Comparison of ENCODE assay signal across 30 mouse cellular contexts in the genomic region with DNA sequence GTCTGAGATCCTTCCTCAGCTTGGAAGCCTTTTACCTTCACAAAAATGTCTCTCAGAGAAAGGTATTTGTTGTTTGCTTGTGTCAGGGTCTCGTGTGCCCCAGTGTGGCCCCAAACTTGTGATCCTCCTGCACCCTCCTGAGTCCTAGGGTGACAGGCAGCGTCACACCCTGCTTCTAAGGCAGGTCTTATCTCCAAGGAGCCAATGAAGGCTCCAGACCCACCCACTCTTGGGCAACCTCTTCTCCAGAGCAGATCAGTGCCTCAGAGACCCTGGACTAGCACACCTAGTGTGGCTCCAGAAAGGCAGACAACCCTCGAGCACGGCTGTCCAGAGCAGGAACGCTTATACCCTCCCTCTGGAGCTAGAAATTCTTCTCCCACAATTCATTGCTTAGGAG. TPM values are rescaled to one million over a fixed set of nuclear protein-coding genes. Genes with fewer than 3 reads are reported as not detected.
DNase-seq lines count a peak whose midpoint lies in the region; ATAC-seq and TF ChIP-seq lines count a peak whose summit lies in the region.
"Had no signal": no experiment of that assay in that cellular context is flagged by ENCODE, and none has a peak within 500 bp of the region (broad histone marks: within the 10 kb centered on the region; RNA-seq: fewer than 3 reads in every experiment).

No protein-coding gene starts in this region.

- H3K27ac ChIP-seq in heart, embryonic 12.5 days (ENCODE audit: poor library complexity, severe bottlenecking): no peak overlapping the region
- H3K27ac ChIP-seq in liver, embryonic 12.5 days: peak overlapping the region; percentile 74
- H3K27ac ChIP-seq in kidney, adult 2 months (ENCODE audit: insufficient read depth, low read depth, low read length): no peak overlapping the region
- H3K27ac ChIP-seq: embryonic facial prominence, embryonic 10.5 days; forebrain, embryonic 12.5 days; heart, adult 2 months; hindbrain, embryonic 12.5 days; left cerebral cortex, adult 2 months; lung, embryonic 15.5 days; macrophage; midbrain, embryonic 12.5 days had no signal

- no peaks in the 10 kb centered on the region for H3K27me3 ChIP-seq in heart, embryonic 12.5 days (replicated peaks)
- no peaks in the 10 kb centered on the region for H3K27me3 ChIP-seq in liver, embryonic 12.5 days (replicated peaks)
- no peaks in the 10 kb centered on the region for H3K27me3 ChIP-seq in kidney, adult 2 months (replicated peaks; ENCODE audit: control insufficient read depth, insufficient read depth, low read length)
- H3K27me3 ChIP-seq: forebrain, embryonic 12.5 days; hindbrain, embryonic 12.5 days; lung, embryonic 15.5 days; midbrain, embryonic 12.5 days had no signal

- ATAC-seq in heart, embryonic 12.5 days (ENCODE audit: insufficient number of reproducible peaks, low FRiP score): 0 out of 2 replicates have a peak, but pooled peaks have one; percentile 33
- ATAC-seq in erythroblast, adult 5-6 weeks (replicated peaks; ENCODE audit: low FRiP score, poor library complexity, severe bottlenecking): peak; percentile 93
- ATAC-seq in liver, embryonic 12.5 days: peak; percentile 99
- peak; percentile 83 for ATAC-seq in megakaryocyte progenitor cell, adult 5-6 weeks (replicated peaks; ENCODE audit: poor library complexity)

- 53% methylated on average over 5 of the region's 5 CpGs for WGBS in heart, embryonic 12.5 days
- WGBS in liver, embryonic 12.5 days (ENCODE audit: insufficient replicate concordance): 24% methylated on average over 5 of the region's 5 CpGs
- 87% methylated on average over 5 of the region's 5 CpGs for WGBS in kidney, adult 2 months

- H3K36me3 ChIP-seq in heart, embryonic 12.5 days: no peaks in the 10 kb centered on the region
- no peaks in the 10 kb centered on the region for H3K36me3 ChIP-seq in liver, embryonic 12.5 days
- no peaks in the 10 kb centered on the region for H3K36me3 ChIP-seq in kidney, adult 2 months (ENCODE audit: control insufficient read depth, insufficient read depth, low read length)
- H3K36me3 ChIP-seq: embryonic facial prominence, embryonic 10.5 days; forebrain, embryonic 12.5 days; hindbrain, embryonic 12.5 days; lung, embryonic 15.5 days; midbrain, embryonic 12.5 days had no signal

- peaks cover 5% of the 10 kb centered on the region for H3K4me1 ChIP-seq in heart, embryonic 12.5 days (replicated peaks)
- peaks cover 39% of the 10 kb centered on the region for H3K4me1 ChIP-seq in liver, embryonic 12.5 days
- no peaks in the 10 kb centered on the region for H3K4me1 ChIP-seq in kidney, adult 2 months (ENCODE audit: control insufficient read depth, insufficient read depth, low read length)
- H3K4me1 ChIP-seq: forebrain, embryonic 12.5 days; hindbrain, embryonic 12.5 days; lung, embryonic 15.5 days had no signal

- TF ChIP-seq CTCF in kidney, adult 2 months (conservative IDR thresholded peaks at IDR 0.05; ENCODE audit: insufficient read depth, insufficient read length, low read depth, low read length): no peak

- no peak for DNase-seq in heart, adult 11 months
- DNase-seq in kidney, postnatal 10 days: no peak
- DNase-seq in kidney, adult 2 months: no peak
- DNase-seq in layer of hippocampus, adult 18-20 months (ENCODE audit: low spot score in 2 of 2): no peak
- DNase-seq: adrenal gland, postnatal 10 days; cerebellum, adult 9-11 months; gastrocnemius, postnatal 25 days; heart, adult 2 months; kidney, adult 9 months; kidney, postnatal 4 days; layer of hippocampus, adult 9-11 months; right cerebral cortex, postnatal 14 days; spleen, adult 18-20 months had no signal

- H3K9ac ChIP-seq in heart, embryonic 12.5 days: no peak overlapping the region
- peak overlapping the region; percentile 50 for H3K9ac ChIP-seq in liver, embryonic 12.5 days
- H3K9ac ChIP-seq: forebrain, embryonic 12.5 days; hindbrain, embryonic 12.5 days; lung, embryonic 15.5 days; midbrain, embryonic 12.5 days had no signal

- H3K4me3 ChIP-seq in heart, embryonic 12.5 days: no peak overlapping the region
- 0 out of 2 replicates have a peak overlapping the region, but pooled peaks have one; percentile 6 for H3K4me3 ChIP-seq in liver, embryonic 12.5 days
- no peak overlapping the region for H3K4me3 ChIP-seq in kidney, adult 2 months (ENCODE audit: insufficient read depth, low read depth, low read length)
- H3K4me3 ChIP-seq: embryonic facial prominence, embryonic 10.5 days; forebrain, embryonic 12.5 days; heart, adult 2 months; hindbrain, embryonic 12.5 days; left cerebral cortex, adult 2 months; lung, embryonic 15.5 days; midbrain, embryonic 12.5 days had no signal

- no peaks in the 10 kb centered on the region for H3K9me3 ChIP-seq in heart, embryonic 12.5 days (replicated peaks)
- H3K9me3 ChIP-seq in liver, embryonic 12.5 days (replicated peaks): no peaks in the 10 kb centered on the region
- H3K9me3 ChIP-seq: embryonic facial prominence, embryonic 10.5 days; forebrain, embryonic 12.5 days; hindbrain, embryonic 12.5 days; lung, embryonic 15.5 days; midbrain, embryonic 12.5 days had no signal

- no peak overlapping the region for H3K4me2 ChIP-seq in heart, embryonic 12.5 days
- peak overlapping the region; percentile 61 for H3K4me2 ChIP-seq in liver, embryonic 12.5 days
- H3K4me2 ChIP-seq: forebrain, embryonic 12.5 days; hindbrain, embryonic 12.5 days; lung, embryonic 15.5 days; midbrain, embryonic 12.5 days had no signal

- no peak for TF ChIP-seq POLR2A in kidney, adult 2 months (IDR thresholded peaks at IDR 0.05; ENCODE audit: low read depth, low read length)

RNA-seq across cellular contexts. Expression of gene Rnf222, which starts 4.0 kb away (rescaled TPM):
- 0.17 TPM in 1 of 2 replicates, not detected in the other for polyA plus RNA-seq in heart, embryonic 12.5 days (2016; fragmentation: Nextera tagmentation; extraction: Ambion mirVana)
- total RNA-seq in erythroblast, adult 5-6 weeks (2015; ENCODE audit: low replicate concordance): not detected in 2 replicates
- not detected in 2 replicates for total RNA-seq in erythroblast, adult 5-6 weeks (2017; ENCODE audit: low replicate concordance)
- 0.07 and 0.10 TPM in 2 replicates for polyA plus RNA-seq in liver, embryonic 12.5 days (2016; fragmentation: Nextera tagmentation; extraction: Ambion mirVana)
- total RNA-seq in megakaryocyte progenitor cell, adult 5-6 weeks (2015): not detected in 2 replicates
- total RNA-seq in megakaryocyte progenitor cell, adult 5-6 weeks (2017): not detected in 2 replicates
- polyA plus RNA-seq in kidney, adult 2 months (2012; rRNA removed): 0.07 and 0.13 TPM in 2 replicates
- total RNA-seq in layer of hippocampus, adult 18-20 months (2021): not detected
- total RNA-seq: gastrocnemius, postnatal 25 days; left cerebral cortex, adult 2 months; left cerebral cortex, postnatal 36 days had no signal
- polyA plus RNA-seq: embryonic facial prominence, embryonic 10.5 days; heart, embryonic 14.5 days; hindbrain, embryonic 12.5 days; macrophage had no signal

RNA-seq across cellular contexts. Expression of gene Ndel1, which starts 12.7 kb away (rescaled TPM):
- polyA plus RNA-seq in heart, embryonic 12.5 days (2016; fragmentation: Nextera tagmentation; extraction: Ambion mirVana): 62.7 and 67.0 TPM in 2 replicates
- total RNA-seq in erythroblast, adult 5-6 weeks (2015; ENCODE audit: low replicate concordance): 26.3 and 30.7 TPM in 2 replicates
- total RNA-seq in erythroblast, adult 5-6 weeks (2017; ENCODE audit: low replicate concordance): 54.4 and 55.6 TPM in 2 replicates
- polyA plus RNA-seq in liver, embryonic 12.5 days (2016; fragmentation: Nextera tagmentation; extraction: Ambion mirVana): 40.4 and 42.0 TPM in 2 replicates
- 26.2 and 28.0 TPM in 2 replicates for total RNA-seq in megakaryocyte progenitor cell, adult 5-6 weeks (2015)
- total RNA-seq in megakaryocyte progenitor cell, adult 5-6 weeks (2017): 35.9 and 40.5 TPM in 2 replicates
- polyA plus RNA-seq in kidney, adult 2 months (2012; rRNA removed): 88.9 and 104 TPM in 2 replicates
- total RNA-seq in layer of hippocampus, adult 18-20 months (2021): 10 to 100 TPM; 95.9 to 98.2 TPM

RNA-seq across cellular contexts. Expression of gene Rpl26, which starts 17.0 kb away (rescaled TPM):
- polyA plus RNA-seq in heart, embryonic 12.5 days (2016; fragmentation: Nextera tagmentation; extraction: Ambion mirVana): 640 and 666 TPM in 2 replicates
- total RNA-seq in erythroblast, adult 5-6 weeks (2015; ENCODE audit: low replicate concordance): 757 and 872 TPM in 2 replicates
- 762 and 834 TPM in 2 replicates for total RNA-seq in erythroblast, adult 5-6 weeks (2017; ENCODE audit: low replicate concordance)
- polyA plus RNA-seq in liver, embryonic 12.5 days (2016; fragmentation: Nextera tagmentation; extraction: Ambion mirVana): 938 and 976 TPM in 2 replicates
- total RNA-seq in megakaryocyte progenitor cell, adult 5-6 weeks (2015): 3,945 and 4,034 TPM in 2 replicates
- total RNA-seq in megakaryocyte progenitor cell, adult 5-6 weeks (2017): 6,407 and 6,432 TPM in 2 replicates
- polyA plus RNA-seq in kidney, adult 2 months (2012; rRNA removed): 1,040 and 1,128 TPM in 2 replicates
- total RNA-seq in layer of hippocampus, adult 18-20 months (2021): 100 to 1,000 TPM; 802 to 835 TPM

RNA-seq across cellular contexts. Expression of gene Odf4, which starts 42.5 kb away (rescaled TPM):
- polyA plus RNA-seq in heart, embryonic 12.5 days (2016; fragmentation: Nextera tagmentation; extraction: Ambion mirVana): not detected in 2 replicates
- total RNA-seq in erythroblast, adult 5-6 weeks (2015; ENCODE audit: low replicate concordance): not detected in 2 replicates
- total RNA-seq in erythroblast, adult 5-6 weeks (2017; ENCODE audit: low replicate concordance): not detected in 2 replicates
- not detected in 2 replicates for polyA plus RNA-seq in liver, embryonic 12.5 days (2016; fragmentation: Nextera tagmentation; extraction: Ambion mirVana)
- total RNA-seq in megakaryocyte progenitor cell, adult 5-6 weeks (2015): not detected in 2 replicates
- not detected in 2 replicates for total RNA-seq in megakaryocyte progenitor cell, adult 5-6 weeks (2017)
- 0.33 and 0.46 TPM in 2 replicates for polyA plus RNA-seq in kidney, adult 2 months (2012; rRNA removed)
- total RNA-seq in layer of hippocampus, adult 18-20 months (2021): not detected
- total RNA-seq: common myeloid progenitor, adult 5-6 weeks; gastrocnemius, postnatal 25 days; heart, adult 2 months; heart, postnatal 25 days had no signal
- polyA plus RNA-seq: embryonic facial prominence, embryonic 10.5 days; heart, embryonic 14.5 days; hindbrain, embryonic 12.5 days; limb, embryonic 14.5 days; lung, embryonic 15.5 days; macrophage; neural tube, embryonic 11.5 days had no signal

Comparison
In these comparisons a context has a peak if more than half of its experiments do, and no peak if none do; other contexts are left out.
1. ATAC-seq: peak in every context shown above with its lines; median percentile 99 in liver, embryonic 12.5 days; 93 in erythroblast, adult 5-6 weeks; 83 in megakaryocyte progenitor cell, adult 5-6 weeks; 33 in heart, embryonic 12.5 days.
2. RNA of gene Rpl26, which starts 17.0 kb away (total RNA-seq): 3,945 to 6,432 TPM in megakaryocyte progenitor cell, adult 5-6 weeks; 757 to 872 TPM in erythroblast, adult 5-6 weeks and 802 to 835 TPM in layer of hippocampus, adult 18-20 months; every median in the first group is over 4 times any median in the second.